Mouse (Mus musculus) hindbrain, embryonic 12.5 days (tissue): ENCODE measurements around the gene Entpd1. TPM values are rescaled to one million over a fixed set of nuclear protein-coding genes. Genes with fewer than 3 reads are reported as not detected.

Source experiments
- ATAC-seq: fragments of 200-750 bp; cut with Nextera tagmentation; 2 replicates; pipeline ENCODE4 v1.8.0; 2017; ENCODE audit warnings: moderate TSS enrichment; ENCODE audit not compliant: low FRiP score
- H3K27ac ChIP-seq: fragments of 300-500 bp; sonication (generic); 2 replicates; pipeline ENCODE4 v1.5.1; 2016; ENCODE audit warnings: mild to moderate bottlenecking
- H3K27me3 ChIP-seq: fragments of 300-500 bp; sonication (generic); 2 replicates; pipeline ENCODE4 v1.6.1; 2016; ENCODE audit warnings: mild to moderate bottlenecking
- H3K36me3 ChIP-seq: fragments of 300-500 bp; sonication (generic); 2 replicates; pipeline ENCODE4 v1.6.1; 2016; ENCODE audit warnings: mild to moderate bottlenecking
- H3K4me1 ChIP-seq: fragments of 300-500 bp; sonication (generic); 2 replicates; pipeline ENCODE4 v1.6.1; 2016
- H3K4me2 ChIP-seq: fragments of 300-500 bp; sonication (generic); replicated peaks from 2 replicates; pipeline ENCODE4 v1.6.1; 2016; ENCODE audit warnings: mild to moderate bottlenecking
- H3K4me3 ChIP-seq: fragments of 300-500 bp; sonication (generic); 2 replicates; pipeline ENCODE4 v1.5.1; 2016; ENCODE audit warnings: mild to moderate bottlenecking
- H3K9ac ChIP-seq: fragments of 300-500 bp; sonication (generic); 2 replicates; pipeline ENCODE4 v1.6.1; 2016; ENCODE audit warnings: mild to moderate bottlenecking, moderate library complexity
- H3K9me3 ChIP-seq: fragments of 300-500 bp; sonication (generic); replicated peaks from 2 replicates; pipeline ENCODE4 v1.6.1; 2016; ENCODE audit warnings: mild to moderate bottlenecking
- whole genome bisulfite sequencing: fragments of 180-500 bp; shearing (Covaris S2); methylation state at CpG from one replicate; pipeline ENCODE4 v1.1.7; 2016; 5-methylcytosine and 5-hydroxymethylcytosine counted together
- polyA plus RNA-seq: library from polyadenylated mRNA; unstranded; fragments of >200 nt; fragmentation: Nextera tagmentation; extraction: Ambion mirVana; gene quantifications from 2 replicates; pipeline ENCODE4 v1.2.1, GENCODE M21; 2016

Entpd1 gene
- 9.8 and 10.4 TPM in 2 replicates for polyA plus RNA-seq

GRCm38 (mm10) chr19:40611830-40612506 is at the start of gene Entpd1, which contains the start of gene Tctn3:
Gene Entpd1, plus strand, starts transcription at chr19:40612366.
Gene Tctn3, minus strand, starts transcription at chr19:40612233.
- H3K36me3 ChIP-seq, result peaks cover 22% of the 10 kb centered on the region
- peak within 1 kb of the TSS; percentile 82 for H3K4me3 ChIP-seq
- H3K27ac ChIP-seq, result no peak within 1 kb of the TSS
- no peaks in the 10 kb centered on the region for H3K9me3 ChIP-seq
- no peaks in the 10 kb centered on the region for H3K27me3 ChIP-seq
- under 1% methylated on average over 45 of the region's 45 CpGs for WGBS
- peaks cover 8% of the 10 kb centered on the region for H3K4me1 ChIP-seq
- H3K9ac ChIP-seq, result peak within 1 kb of the TSS; percentile 78
- H3K4me2 ChIP-seq, result peak within 1 kb of the TSS; percentile 59
- ATAC-seq, result peak; percentile 100

GRCm38 (mm10) chr19:40563880-40564645 is 48.1 kb upstream of the Entpd1 start:
- H3K9me3 ChIP-seq, result no peaks in the 10 kb centered on the region

GRCm38 (mm10) chr19:40567616-40568015 is 44.5 kb upstream of the Entpd1 start:
- H3K4me2 ChIP-seq, result no peak overlapping the region
- H3K4me1 ChIP-seq, result no peaks in the 10 kb centered on the region
- no peak overlapping the region for H3K9ac ChIP-seq
- no peak overlapping the region for H3K27ac ChIP-seq
- peaks cover 96% of the 10 kb centered on the region for H3K36me3 ChIP-seq
- WGBS, result 96% methylated on average over 3 of the region's 3 CpGs
- H3K4me3 ChIP-seq, result no peak overlapping the region
- H3K9me3 ChIP-seq, result peaks cover 15% of the 10 kb centered on the region
- no peaks in the 10 kb centered on the region for H3K27me3 ChIP-seq
- no peak for ATAC-seq

More at GRCm38 (mm10) chr19:40563880-40564645, 48.1 kb upstream of the Entpd1 start:
- H3K4me1 ChIP-seq, result no peaks in the 10 kb centered on the region
- H3K36me3 ChIP-seq, result peaks cover 73% of the 10 kb centered on the region
- H3K9ac ChIP-seq, result no peak overlapping the region
- no peak for ATAC-seq
- no peak overlapping the region for H3K4me3 ChIP-seq
- no peaks in the 10 kb centered on the region for H3K27me3 ChIP-seq
- no peak overlapping the region for H3K27ac ChIP-seq
- 89% methylated on average over 10 of the region's 10 CpGs for WGBS
- H3K4me2 ChIP-seq, result no peak overlapping the region

GRCm38 (mm10) chr19:40570726-40571125 is 41.4 kb upstream of the Entpd1 start:
- Histone ChIP-seq H3K27me3 (no peaks in the 10 kb centered on the region), H3K9ac (no peak overlapping the region), H3K36me3 (peaks cover 98% of the 10 kb centered on the region), H3K4me1 (no peaks in the 10 kb centered on the region), H3K4me3 (no peak overlapping the region), H3K27ac (no peak overlapping the region), H3K9me3 (peaks cover 15% of the 10 kb centered on the region), H3K4me2 (no peak overlapping the region)
- 94% methylated on average over 9 of the region's 9 CpGs for WGBS
- ATAC-seq, result no peak

GRCm38 (mm10) chr19:40575438-40575837 is 36.7 kb upstream of the Entpd1 start:
- Histone ChIP-seq H3K36me3 (peaks cover 97% of the 10 kb centered on the region), H3K4me2 (no peak overlapping the region), H3K9ac (no peak overlapping the region), H3K4me1 (no peaks in the 10 kb centered on the region), H3K4me3 (no peak overlapping the region), H3K27me3 (no peaks in the 10 kb centered on the region), H3K9me3 (peaks cover 8% of the 10 kb centered on the region), H3K27ac (no peak overlapping the region)
- no peak for ATAC-seq
- WGBS, result 83% methylated on average over 5 of the region's 5 CpGs

GRCm38 (mm10) chr19:40580902-40581301 is 31.3 kb upstream of the Entpd1 start:
- WGBS, result 89% methylated on average over 2 of the region's 2 CpGs
- no peak for ATAC-seq
- peaks cover 85% of the 10 kb centered on the region for H3K36me3 ChIP-seq
- no peak overlapping the region for H3K4me3 ChIP-seq
- H3K9me3 ChIP-seq, result no peaks in the 10 kb centered on the region
- no peaks in the 10 kb centered on the region for H3K4me1 ChIP-seq
- H3K4me2 ChIP-seq, result no peak overlapping the region
- no peak overlapping the region for H3K9ac ChIP-seq
- H3K27ac ChIP-seq, result no peak overlapping the region
- no peaks in the 10 kb centered on the region for H3K27me3 ChIP-seq

GRCm38 (mm10) chr19:40581662-40582061 is 30.5 kb upstream of the Entpd1 start:
- H3K4me1 ChIP-seq, result peaks cover 7% of the 10 kb centered on the region; the same call in 1 of the 2 replicates
- no peak overlapping the region for H3K4me2 ChIP-seq
- 92% methylated on average over 5 of the region's 5 CpGs for WGBS
- no peak overlapping the region for H3K27ac ChIP-seq
- no peak overlapping the region for H3K4me3 ChIP-seq
- no peaks in the 10 kb centered on the region for H3K9me3 ChIP-seq
- no peak overlapping the region for H3K9ac ChIP-seq
- H3K27me3 ChIP-seq, result no peaks in the 10 kb centered on the region
- H3K36me3 ChIP-seq, result peaks cover 77% of the 10 kb centered on the region
- ATAC-seq, result no peak

GRCm38 (mm10) chr19:40586908-40587307 is 25.3 kb upstream of the Entpd1 start:
- Histone ChIP-seq H3K9ac (peak overlapping the region; percentile 80; the same call in 1 of the 2 replicates), H3K4me1 (peaks cover 17% of the 10 kb centered on the region), H3K36me3 (peaks cover 31% of the 10 kb centered on the region), H3K4me2 (peak overlapping the region; percentile 69), H3K9me3 (no peaks in the 10 kb centered on the region), H3K27ac (no peak overlapping the region), H3K27me3 (no peaks in the 10 kb centered on the region), H3K4me3 (peak overlapping the region; percentile 82)
- ATAC-seq, result no peak
- WGBS, result 56% methylated on average over 7 of the region's 7 CpGs

GRCm38 (mm10) chr19:40587491-40588292 is 24.5 kb upstream of the Entpd1 start:
- Histone ChIP-seq H3K4me3 (peak overlapping the region; percentile 82), H3K9me3 (no peaks in the 10 kb centered on the region), H3K4me2 (peak overlapping the region; percentile 69), H3K27me3 (no peaks in the 10 kb centered on the region), H3K9ac (peak overlapping the region; percentile 80), H3K36me3 (peaks cover 23% of the 10 kb centered on the region; the same call in 1 of the 2 replicates), H3K4me1 (peaks cover 17% of the 10 kb centered on the region), H3K27ac (peak overlapping the region; percentile 46)
- peak; percentile 65 for ATAC-seq
- WGBS, result 6% methylated on average over 29 of the region's 30 CpGs

- H3K27me3 ChIP-seq, result no peaks in the 10 kb centered on the region
- ATAC-seq, result peak; percentile 96
- H3K4me3 ChIP-seq, result peak within 1 kb of the TSS; percentile 82
- H3K27ac ChIP-seq, result peak within 1 kb of the TSS; percentile 77
- H3K4me2 ChIP-seq, result peak within 1 kb of the TSS; percentile 69
- peak within 1 kb of the TSS; percentile 80 for H3K9ac ChIP-seq
- under 1% methylated on average over 34 of the region's 34 CpGs for WGBS
- peaks cover 17% of the 10 kb centered on the region; the same call in 1 of the 2 replicates for H3K36me3 ChIP-seq
- H3K9me3 ChIP-seq, result no peaks in the 10 kb centered on the region
- peaks cover 17% of the 10 kb centered on the region for H3K4me1 ChIP-seq
Observed at GRCm38 (mm10) chr19:40588293-40588654, 23.9 kb upstream of the Entpd1 start, which contains the start of gene Aldh18a1. Gene Aldh18a1, minus strand, starts transcription at chr19:40588463.

- Histone ChIP-seq H3K27ac (peak overlapping the region; percentile 77), H3K9ac (peak overlapping the region; percentile 50), H3K36me3 (peaks cover 17% of the 10 kb centered on the region), H3K4me1 (peaks cover 17% of the 10 kb centered on the region), H3K9me3 (no peaks in the 10 kb centered on the region), H3K4me3 (peak overlapping the region; percentile 82), H3K27me3 (no peaks in the 10 kb centered on the region), H3K4me2 (peak overlapping the region; percentile 69)
- under 1% methylated on average over 18 of the region's 18 CpGs for WGBS
- ATAC-seq, result peak; percentile 77
Observed at GRCm38 (mm10) chr19:40588847-40589529, 23.2 kb upstream of the Entpd1 start.
